Mouse (Mus musculus): ENCODE results near the gene Alk.

DNA sequence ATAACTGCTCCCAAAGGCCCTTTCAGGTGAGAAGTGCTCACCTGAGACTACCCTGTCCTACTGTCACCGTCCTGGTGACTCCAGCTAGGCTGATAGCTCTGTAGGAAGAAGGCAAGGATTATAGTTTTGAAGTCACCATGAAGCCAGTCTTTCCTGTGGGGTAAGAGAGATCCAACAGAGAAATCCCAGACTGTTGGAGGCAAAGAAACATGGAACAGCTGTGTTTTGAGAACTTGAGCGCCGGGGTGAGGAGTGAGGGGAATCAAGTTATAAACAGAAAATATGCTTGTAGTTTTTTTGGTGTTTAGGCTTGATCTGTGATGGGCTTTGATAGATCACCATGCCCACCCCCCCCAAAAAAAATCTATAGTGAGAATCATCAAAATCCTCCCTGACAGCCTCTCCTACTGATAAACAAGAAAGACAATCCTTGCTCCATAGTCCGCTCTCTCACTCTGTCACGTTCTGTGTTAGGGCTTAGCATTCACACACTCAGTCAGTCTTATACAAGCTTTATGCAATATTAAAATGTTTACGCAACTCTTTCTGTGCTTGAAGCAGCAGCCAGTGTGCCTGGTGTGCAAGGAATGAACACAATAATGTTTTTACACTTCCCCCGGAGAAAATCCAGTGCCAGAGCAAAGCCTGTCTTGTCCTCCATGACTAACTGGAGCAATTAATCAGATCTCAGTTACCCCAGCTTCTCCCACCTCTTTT, 95.6 kb downstream of the Alk start:
- no peak for TF ChIP-seq CTCF (IDR thresholded peaks at IDR 0.05; ENCODE audit: low read depth, low read length)
- no peak for TF ChIP-seq TAL1 (conservative IDR thresholded peaks at IDR 0.05; ENCODE audit: low read depth, low read length)
- no peak for TF ChIP-seq POLR2AphosphoS5 (IDR thresholded peaks at IDR 0.05; ENCODE audit: insufficient replicate concordance, low read depth, low read length)
- TF ChIP-seq GATA2 (IDR thresholded peaks at IDR 0.05; ENCODE audit: borderline replicate concordance, low read depth, low read length), result no peak

All from G1E (cell line).